Mouse (Mus musculus): ENCODE measurements around the gene Gm10721.
"Not testable (repeated sequence)": the region's sequence is repeated elsewhere in the genome, so short reads cannot be mapped to it uniquely, and the experiment has no call there.

DNA sequence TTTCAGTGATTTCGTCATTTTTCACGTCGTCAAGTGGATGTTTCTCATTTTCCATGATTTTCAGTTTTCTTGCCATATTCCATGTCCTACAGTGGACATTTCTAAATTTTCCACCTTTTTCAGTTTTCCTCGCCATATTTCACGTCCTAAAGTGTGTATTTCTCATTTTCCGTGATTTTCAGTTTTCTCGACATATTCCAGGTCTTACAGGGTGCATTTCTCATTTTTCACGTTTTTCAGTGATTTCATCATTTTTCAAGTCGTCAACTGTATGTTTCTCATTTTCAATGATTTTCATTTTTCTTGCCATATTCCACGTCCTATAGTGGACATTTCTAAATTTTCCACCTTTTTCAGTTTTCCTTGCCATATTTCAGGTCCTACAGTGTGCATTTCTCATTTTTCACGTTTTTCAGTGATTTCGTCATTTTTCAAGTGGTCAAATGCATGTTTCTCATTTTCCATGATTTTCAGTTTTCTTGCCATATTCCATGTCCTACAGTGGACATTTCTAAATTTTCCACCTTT, 12.4 kb upstream of the Gm10721 start, which contains the start of gene Gm10722:
- TF ChIP-seq CTCF (IDR thresholded peaks at IDR 0.05; ENCODE audit: borderline replicate concordance, control insufficient read depth, extremely low read depth, insufficient read depth, low read length, poor library complexity); POLR2A (IDR thresholded peaks at IDR 0.05; ENCODE audit: control insufficient read depth, extremely low read depth, insufficient read depth, low read length, poor library complexity): not testable (repeated sequence)
